Mouse (Mus musculus) kidney, adult 2 months (tissue): ENCODE results near the gene Eva1c. TPM values are rescaled to one million over a fixed set of nuclear protein-coding genes. Genes with fewer than 3 reads are reported as not detected.

Experiments
- DNase-seq: peaks from one replicate; pipeline ENCODE4 v3.0.0; 2021
- H3K27ac ChIP-seq: fragments of 200-500 bp; 2 replicates; pipeline ENCODE4 v1.5.1; 2012; ENCODE audit warnings: low read depth, low read length, control low read depth, inconsistent platforms; ENCODE audit not compliant: insufficient read depth
- H3K27me3 ChIP-seq: fragments of 200-500 bp; replicated peaks from 2 replicates; pipeline ENCODE4 v1.6.1; 2012; ENCODE audit warnings: mild to moderate bottlenecking, moderate library complexity, low read length, inconsistent platforms; ENCODE audit not compliant: control insufficient read depth, insufficient read depth
- H3K36me3 ChIP-seq: fragments of 200-500 bp; 2 replicates; pipeline ENCODE4 v1.6.1; 2012; ENCODE audit warnings: mild to moderate bottlenecking, moderate library complexity, low read length, inconsistent platforms; ENCODE audit not compliant: control insufficient read depth, insufficient read depth
- H3K4me1 ChIP-seq: fragments of 200-500 bp; 2 replicates; pipeline ENCODE4 v1.6.1; 2011; ENCODE audit warnings: low read length; ENCODE audit not compliant: control insufficient read depth, insufficient read depth
- H3K4me3 ChIP-seq: fragments of 200-500 bp; 2 replicates; pipeline ENCODE4 v1.5.1; 2011; ENCODE audit warnings: mild to moderate bottlenecking, low read depth, low read length, control low read depth; ENCODE audit not compliant: insufficient read depth
- CTCF ChIP-seq: fragments of 200-500 bp; conservative IDR thresholded peaks from 2 replicates; pipeline ENCODE4 v1.5.1; 2011; ENCODE audit warnings: low read depth, mild to moderate bottlenecking, control low read depth, low read length, moderate library complexity, mixed read lengths; ENCODE audit not compliant: insufficient read depth, insufficient read length
- POLR2A ChIP-seq: fragments of 200-500 bp; IDR thresholded peaks from one replicate; pipeline ENCODE4 v1.6.1; 2011; ENCODE audit warnings: low read depth, low read length, control low read depth
- WGBS: fragments of 180-500 bp; shearing (Covaris S2); methylation state at CpG from one replicate; pipeline ENCODE4 v1.1.7; 2018; 5-methylcytosine and 5-hydroxymethylcytosine counted together
- polyA plus RNA-seq: library from polyadenylated mRNA; depleted of rRNA; stranded (reverse); fragments of >200 nt; gene quantifications from 2 replicates; pipeline ENCODE4 v1.2.3, GENCODE M21; 2012

Gene Eva1c
- polyA plus RNA-seq, 1 experiment: 5.8 TPM

GRCm38 (mm10) chr16:90921471-90922159, 95.1 kb downstream of the Eva1c start:
- no peaks in the 10 kb centered on the region for H3K4me1 ChIP-seq
- no peak for DNase-seq
- WGBS: 67% methylated on average over 10 of the region's 10 CpGs
- no peak overlapping the region for H3K27ac ChIP-seq
- no peak for TF ChIP-seq CTCF
- no peak for TF ChIP-seq POLR2A
- H3K36me3 ChIP-seq: no peaks in the 10 kb centered on the region
- H3K4me3 ChIP-seq: no peak overlapping the region
- no peaks in the 10 kb centered on the region for H3K27me3 ChIP-seq

GRCm38 (mm10) chr16:90924606-90925370, 98.3 kb downstream of the Eva1c start:
- TF ChIP-seq POLR2A: no peak
- TF ChIP-seq CTCF: no peak
- WGBS: 69% methylated on average over 13 of the region's 13 CpGs
- DNase-seq: peak; percentile 66

GRCm38 (mm10) chr16:90925461-90925860, 98.9 kb downstream of the Eva1c start:
- Histone ChIP-seq H3K27ac (no peak overlapping the region), H3K4me1 (no peaks in the 10 kb centered on the region), H3K4me3 (no peak overlapping the region), H3K36me3 (no peaks in the 10 kb centered on the region; the same call in 1 of the 2 replicates), H3K27me3 (no peaks in the 10 kb centered on the region)
- 17% methylated on average over 5 of the region's 5 CpGs for WGBS
- no peak for TF ChIP-seq POLR2A
- peak; percentile 92 for TF ChIP-seq CTCF
- peak; percentile 74 for DNase-seq

More at GRCm38 (mm10) chr16:90924606-90925370, 98.3 kb downstream of the Eva1c start:
- H3K27me3 ChIP-seq: no peaks in the 10 kb centered on the region
- no peak overlapping the region for H3K27ac ChIP-seq
- H3K4me1 ChIP-seq: no peaks in the 10 kb centered on the region
- no peak overlapping the region for H3K4me3 ChIP-seq
- no peaks in the 10 kb centered on the region; the same call in 1 of the 2 replicates for H3K36me3 ChIP-seq

GRCm38 (mm10) chr16:90927446-90927845, 100.9 kb downstream of the Eva1c start:
- TF ChIP-seq POLR2A (no peak), CTCF (no peak)
- Histone ChIP-seq H3K36me3 (no peaks in the 10 kb centered on the region; the same call in 1 of the 2 replicates), H3K27ac (no peak overlapping the region), H3K4me3 (no peak overlapping the region), H3K4me1 (no peaks in the 10 kb centered on the region), H3K27me3 (no peaks in the 10 kb centered on the region)
- DNase-seq: no peak
- 91% methylated on average over 4 of the region's 4 CpGs for WGBS

- Histone ChIP-seq H3K4me1 (no peaks in the 10 kb centered on the region), H3K27me3 (no peaks in the 10 kb centered on the region), H3K4me3 (peak overlapping the region; percentile 85), H3K36me3 (no peaks in the 10 kb centered on the region; the same call in 1 of the 2 replicates), H3K27ac (no peak overlapping the region)
- whole genome bisulfite sequencing: 23% methylated on average over 13 of the region's 13 CpGs
- TF ChIP-seq POLR2A (no peak), CTCF (no peak)
- DNase-seq: no peak
Measured at GRCm38 (mm10) chr16:90933534-90934176, 107.1 kb downstream of the Eva1c start.

GRCm38 (mm10) chr16:90934193-90934686, 107.7 kb downstream of the Eva1c start:
- Histone ChIP-seq H3K27me3 (no peaks in the 10 kb centered on the region), H3K4me3 (peak overlapping the region; percentile 85), H3K4me1 (no peaks in the 10 kb centered on the region), H3K27ac (peak overlapping the region; percentile 73), H3K36me3 (no peaks in the 10 kb centered on the region; the same call in 1 of the 2 replicates)
- WGBS: under 1% methylated on average over 38 of the region's 38 CpGs
- DNase-seq: peak; percentile 76
- TF ChIP-seq POLR2A (peak; percentile 14), CTCF (no peak)
